ENCODE assay signal across 8 mouse cellular contexts in the genomic region with DNA sequence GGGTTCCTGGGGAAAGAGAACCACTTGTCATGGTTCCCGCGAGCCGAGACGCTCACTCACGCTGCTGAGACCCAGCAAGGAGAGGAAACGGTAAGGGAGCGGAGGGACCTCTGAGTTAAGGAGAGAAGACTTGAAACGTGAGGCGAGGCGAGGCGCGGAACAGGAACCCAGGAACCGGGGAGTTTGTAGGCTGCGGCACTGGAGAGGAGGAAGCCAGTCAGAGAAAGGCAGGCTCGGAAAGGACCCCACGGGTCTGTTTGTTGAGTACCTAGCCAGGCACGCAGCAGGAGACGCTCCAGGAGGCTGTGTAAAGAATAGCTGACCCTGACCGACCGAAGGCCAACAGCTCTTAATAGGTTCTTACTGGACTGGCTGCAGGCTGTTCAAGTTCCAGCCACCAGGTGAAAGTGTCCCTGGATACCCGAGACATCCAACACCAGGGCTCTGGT. TPM values are rescaled to one million over a fixed set of nuclear protein-coding genes. Genes with fewer than 3 reads are reported as not detected.
DNase-seq lines count a peak whose midpoint lies in the region; ATAC-seq and TF ChIP-seq lines count a peak whose summit lies in the region.

No protein-coding gene starts in this region.

- no peak overlapping the region for H3K27ac ChIP-seq in heart, embryonic 14.5 days (replicated peaks in 1 of 2; ENCODE audit: control insufficient read depth in 1 of 2, insufficient read depth in 1 of 2, low read depth in 2 of 2, low read length in 2 of 2)
- no peak overlapping the region for H3K27ac ChIP-seq in midbrain, embryonic 11.5 days (ENCODE audit: low read depth, low read length)
- no peak overlapping the region for H3K27ac ChIP-seq in left cerebral cortex, adult 2 months

- WGBS in heart, embryonic 14.5 days, result 3% methylated on average over 21 of the region's 21 CpGs
- WGBS in midbrain, embryonic 11.5 days, result 6% methylated on average over 21 of the region's 21 CpGs

- H3K4me1 ChIP-seq in heart, embryonic 14.5 days (ENCODE audit: control insufficient read depth in 2 of 2, insufficient read depth in 2 of 2, low read length in 2 of 2), result peaks cover 3 to 6% of the 10 kb centered on the region in 2 experiments; a peak in 2 of 4 replicates
- H3K4me1 ChIP-seq in midbrain, embryonic 11.5 days (ENCODE audit: control insufficient read depth, insufficient read depth, low read length), result no peaks in the 10 kb centered on the region

- intact Hi-C loops in left cerebral cortex, postnatal 4 days (cut with DNase I), result loop anchor here (10.0 kb wide), 1 partner anchor 380 kb away; the partner anchor contains the start of genes Ak9 and Fig4
- intact Hi-C loops in left cerebral cortex, adult 2 months (cut with DNase I), result loop anchor here (10.0 kb wide), 1 partner anchor 250 kb away; no protein-coding TSS in a partner anchor

- H3K9me3 ChIP-seq in heart, embryonic 14.5 days (ENCODE audit: control insufficient read depth, low read length), result peaks cover 6% of the 10 kb centered on the region; the same call in 1 of the 2 replicates
- no peaks in the 10 kb centered on the region for H3K9me3 ChIP-seq in midbrain, embryonic 11.5 days (ENCODE audit: control insufficient read depth, low read length)

- H3K36me3 ChIP-seq in heart, embryonic 14.5 days (ENCODE audit: control insufficient read depth, insufficient read depth, low read length), result no peaks in the 10 kb centered on the region
- H3K36me3 ChIP-seq in midbrain, embryonic 11.5 days (ENCODE audit: control insufficient read depth, insufficient read depth, low read length), result no peaks in the 10 kb centered on the region

- DNase-seq in ovary, postnatal 36 days (ENCODE audit: low spot score), result peak; percentile 24
- DNase-seq in ovary, postnatal 10 days (ENCODE audit: low spot score), result no peak
- DNase-seq in kidney, postnatal 25 days, result peak; percentile 75 to 91
- no peak for DNase-seq in midbrain, embryonic 11.5 days (ENCODE audit: low spot score, missing footprints)
- DNase-seq in left cerebral cortex, postnatal 4 days, result no peak
- DNase-seq in left cerebral cortex, adult 2 months (ENCODE audit: extremely low spot score in 1 of 2, low spot score in 2 of 2), result no peak
- no peak for DNase-seq in frontal cortex, adult 2 months (ENCODE audit: extremely low spot score in 1 of 2, low spot score in 1 of 2)

- ATAC-seq in heart, embryonic 14.5 days (ENCODE audit: insufficient number of reproducible peaks, insufficient read depth, low FRiP score, low read depth), result no peak
- ATAC-seq in midbrain, embryonic 11.5 days (ENCODE audit: low FRiP score), result no peak; the same call in 1 of the 2 replicates

- peak overlapping the region; percentile 64 for H3K9ac ChIP-seq in heart, embryonic 14.5 days (ENCODE audit: low read length)
- no peak overlapping the region for H3K9ac ChIP-seq in midbrain, embryonic 11.5 days (ENCODE audit: low read length)

- peak overlapping the region; percentile 68 for H3K4me2 ChIP-seq in heart, embryonic 14.5 days (ENCODE audit: low read length)
- H3K4me2 ChIP-seq in midbrain, embryonic 11.5 days, result peak overlapping the region; percentile 15; the same call in 1 of the 2 replicates

- peak overlapping the region; percentile 27 to 29 for H3K4me3 ChIP-seq in heart, embryonic 14.5 days (ENCODE audit: control insufficient read depth in 1 of 2, insufficient read depth in 1 of 2, low read depth in 1 of 2, low read length in 2 of 2)
- no peak overlapping the region for H3K4me3 ChIP-seq in midbrain, embryonic 11.5 days (ENCODE audit: low read depth, low read length)
- H3K4me3 ChIP-seq in left cerebral cortex, adult 2 months, result no peak overlapping the region

- TF ChIP-seq CTCF in left cerebral cortex, adult 2 months (IDR thresholded peaks at IDR 0.05), result no peak; the same call in 1 of the 2 replicates

- H3K27me3 ChIP-seq in heart, embryonic 14.5 days (ENCODE audit: control insufficient read depth, insufficient read depth, low read length), result no peaks in the 10 kb centered on the region
- peaks cover 4% of the 10 kb centered on the region; the same call in 1 of the 2 replicates for H3K27me3 ChIP-seq in midbrain, embryonic 11.5 days (ENCODE audit: control insufficient read depth, insufficient read depth, low read length)

RNA-seq across cellular contexts. Expression of gene Ccdc162, which starts 31.9 kb away (rescaled TPM):
- 0.20 and 0.46 TPM in 2 replicates for polyA plus RNA-seq in heart, embryonic 14.5 days (2014; fragmentation: Nextera tagmentation; extraction: Ambion mirVana)
- 0.33 and 0.46 TPM in 2 replicates for polyA plus RNA-seq in midbrain, embryonic 11.5 days (2014; fragmentation: Nextera tagmentation; extraction: Ambion mirVana)
- total RNA-seq in left cerebral cortex, postnatal 4 days (2021), result under 1 TPM; 0.38 to 0.88 TPM
- 1 to 10 TPM; 1.8 to 2.0 TPM for total RNA-seq in left cerebral cortex, adult 2 months (2021)
- 1.3 and 1.4 TPM in 2 replicates for polyA plus RNA-seq in frontal cortex, adult 2 months (2012; rRNA removed)

Comparison
In these comparisons a context has a peak if more than half of its experiments do, and no peak if none do; other contexts are left out.
1. DNase-seq: peak in ovary, postnatal 36 days (single experiment) and kidney, postnatal 25 days (2 of 2); none in ovary, postnatal 10 days (single experiment), midbrain, embryonic 11.5 days (single experiment), left cerebral cortex, postnatal 4 days (single experiment), left cerebral cortex, adult 2 months (0 of 2) and frontal cortex, adult 2 months (0 of 2).
2. H3K4me3 ChIP-seq: peak in heart, embryonic 14.5 days (2 of 2); none in midbrain, embryonic 11.5 days (single experiment) and left cerebral cortex, adult 2 months (single experiment).